Mouse (Mus musculus) adipocyte (in vitro differentiated cells): Measurements from ENCODE around the gene Myo9b.

Source experiments
- DNase-seq: peaks from one replicate; pipeline ENCODE4 v3.0.0-alpha.2; 2016; ENCODE audit warnings: low spot score

The Myo9b gene

GRCm38 (mm10) chr8:71388267-71388666 is 115.8 kb downstream of the Myo9b start:
- DNase-seq, result no peak

- DNase-seq, result no peak
Measured at GRCm38 (mm10) chr8:71391696-71392095, 119.2 kb downstream of the Myo9b start.

GRCm38 (mm10) chr8:71392391-71392790 is 119.9 kb downstream of the Myo9b start:
- no peak for DNase-seq

GRCm38 (mm10) chr8:71392871-71393270 is 120.4 kb downstream of the Myo9b start:
- DNase-seq, result no peak

- no peak for DNase-seq
Measured at GRCm38 (mm10) chr8:71394481-71394880, 122.0 kb downstream of the Myo9b start.

GRCm38 (mm10) chr8:71395071-71395470 is 122.6 kb downstream of the Myo9b start:
- no peak for DNase-seq

GRCm38 (mm10) chr8:71395629-71396028 is 123.1 kb downstream of the Myo9b start, which contains the start of gene Ushbp1:
Ushbp1 (minus strand) TSS chr8:71395802.
- DNase-seq, result no peak

GRCm38 (mm10) chr8:71396639-71397305 is 124.3 kb downstream of the Myo9b start, which contains the start of gene Babam1:
Babam1 (plus strand) TSS chr8:71396861.
- peak; percentile 98 for DNase-seq

GRCm38 (mm10) chr8:71397701-71398100 is 125.2 kb downstream of the Myo9b start:
- no peak for DNase-seq

- DNase-seq, result no peak
Measured at GRCm38 (mm10) chr8:71400826-71401225, 128.3 kb downstream of the Myo9b start.

- no peak for DNase-seq
Measured at GRCm38 (mm10) chr8:71401454-71401853, 128.9 kb downstream of the Myo9b start.

- DNase-seq, result no peak
Measured at GRCm38 (mm10) chr8:71402446-71402964, 130.0 kb downstream of the Myo9b start.

- DNase-seq, result no peak
Measured at GRCm38 (mm10) chr8:71403107-71403885, 130.8 kb downstream of the Myo9b start.

- DNase-seq, result no peak
Measured at GRCm38 (mm10) chr8:71404011-71404410, 131.5 kb downstream of the Myo9b start.

- peak; percentile 47 for DNase-seq
Measured at GRCm38 (mm10) chr8:71404951-71405351, 132.4 kb downstream of the Myo9b start.

- peak; percentile 92 for DNase-seq
Measured at GRCm38 (mm10) chr8:71405401-71406098, 133.0 kb downstream of the Myo9b start, which contains the start of gene Ankle1. Ankle1 (plus strand) TSS chr8:71406010.

GRCm38 (mm10) chr8:71406099-71407015 is 133.8 kb downstream of the Myo9b start:
- no peak for DNase-seq

- DNase-seq, result no peak
Measured at GRCm38 (mm10) chr8:71407441-71407840, 134.9 kb downstream of the Myo9b start.

GRCm38 (mm10) chr8:71408231-71408630 is 135.7 kb downstream of the Myo9b start:
- DNase-seq, result no peak
